Comparison of ENCODE assay signal across 8 mouse cellular contexts in genomic region chr10:81605974-81606751, GRCm38 (mm10). TPM values are rescaled to one million over a fixed set of nuclear protein-coding genes. Genes with fewer than 3 reads are reported as not detected.
DNase-seq lines count a peak whose midpoint lies in the region; ATAC-seq lines count a peak whose summit lies in the region.

Gene BC025920 (plus strand): TSS chr10:81606270.

- intact Hi-C loops in heart, postnatal 14 days (cut with DNase I): loop anchor here (10.0 kb wide), 1 partner anchor 51 kb away; the partner anchor contains the start of gene Aes

- H3K9me3 ChIP-seq in forebrain, embryonic 14.5 days (replicated peaks; ENCODE audit: control insufficient read depth, low read length): 0 out of 2 replicates have a peak, but pooled peaks cover 2% of the 10 kb centered on the region
- no peaks in the 10 kb centered on the region for H3K9me3 ChIP-seq in neural tube, embryonic 15.5 days (replicated peaks)

- H3K4me2 ChIP-seq in forebrain, embryonic 14.5 days (ENCODE audit: low read length): peak within 1 kb of the TSS; percentile 76
- peak within 1 kb of the TSS; percentile 90 for H3K4me2 ChIP-seq in neural tube, embryonic 15.5 days

- peak within 1 kb of the TSS; percentile 68 for H3K9ac ChIP-seq in forebrain, embryonic 14.5 days (ENCODE audit: low read length)
- peak within 1 kb of the TSS; percentile 64 for H3K9ac ChIP-seq in neural tube, embryonic 15.5 days (replicated peaks)

- peak; percentile 98 for DNase-seq in ES-CJ7 (ENCODE audit: low read depth, low spot score)
- DNase-seq in cerebellum, adult 11 months: peak; percentile 92
- peak; percentile 99 for DNase-seq in forebrain, embryonic 14.5 days (ENCODE audit: low spot score)
- peak; percentile 91 to 93 for DNase-seq in heart, postnatal 14 days
- peak; percentile 95 for DNase-seq in layer of hippocampus, adult 11-12 months (ENCODE audit: low spot score)
- peak; percentile 97 to 98 for DNase-seq in lung, adult 18-20 months
- DNase-seq in testis, postnatal 14 days (ENCODE audit: low spot score): peak; percentile 94

- H3K27ac ChIP-seq in forebrain, embryonic 14.5 days (ENCODE audit: low read depth, low read length): peak within 1 kb of the TSS; percentile 89
- H3K27ac ChIP-seq in neural tube, embryonic 15.5 days (replicated peaks): peak within 1 kb of the TSS; percentile 94

- peak within 1 kb of the TSS; percentile 44 for H3K4me3 ChIP-seq in forebrain, embryonic 14.5 days (ENCODE audit: low read depth, low read length)
- peak within 1 kb of the TSS; percentile 61 for H3K4me3 ChIP-seq in neural tube, embryonic 15.5 days (replicated peaks)

- peak; percentile 87 for ATAC-seq in forebrain, embryonic 14.5 days
- ATAC-seq in neural tube, embryonic 15.5 days (ENCODE audit: low FRiP score): peak; percentile 88

- H3K4me1 ChIP-seq in forebrain, embryonic 14.5 days (ENCODE audit: control insufficient read depth, insufficient read depth, low read length): peaks cover 10% of the 10 kb centered on the region
- H3K4me1 ChIP-seq in neural tube, embryonic 15.5 days: peaks cover 32% of the 10 kb centered on the region

- no peaks in the 10 kb centered on the region for H3K27me3 ChIP-seq in forebrain, embryonic 14.5 days (replicated peaks; ENCODE audit: control insufficient read depth, insufficient read depth, low read length)
- H3K27me3 ChIP-seq in neural tube, embryonic 15.5 days (replicated peaks): no peaks in the 10 kb centered on the region; the same call in 1 of the 2 replicates

- H3K36me3 ChIP-seq in forebrain, embryonic 14.5 days (ENCODE audit: control insufficient read depth, insufficient read depth, low read length): no peaks in the 10 kb centered on the region
- H3K36me3 ChIP-seq in neural tube, embryonic 15.5 days: no peaks in the 10 kb centered on the region

- WGBS in forebrain, embryonic 14.5 days: under 1% methylated on average over 39 of the region's 39 CpGs
- under 1% methylated on average over 39 of the region's 39 CpGs for WGBS in neural tube, embryonic 15.5 days

RNA-seq across cellular contexts. Expression of gene BC025920, which starts in this region (rescaled TPM):
- polyA plus RNA-seq in forebrain, embryonic 14.5 days (2014; fragmentation: Nextera tagmentation; extraction: Ambion mirVana): 0.81 and 1.0 TPM in 2 replicates
- total RNA-seq in heart, postnatal 14 days (2021): 1 to 10 TPM; 1.8 to 2.2 TPM
- polyA plus RNA-seq in neural tube, embryonic 15.5 days (2015; fragmentation: Nextera tagmentation; extraction: Ambion mirVana): 1.3 and 2.3 TPM in 2 replicates

Comparison
In these comparisons a context has a peak if more than half of its experiments do, and no peak if none do; other contexts are left out.
1. Peak in every context shown above with its lines: DNase-seq, ATAC-seq, H3K4me3 ChIP-seq and H3K27ac ChIP-seq.